Mouse (Mus musculus): ENCODE measurements around the gene Shb. TPM values are rescaled to one million over a fixed set of nuclear protein-coding genes. Genes with fewer than 3 reads are reported as not detected.

Shb gene
- polyA plus RNA-seq, 1 experiment from 2014 or later = 2.5 TPM

GRCm38 (mm10) chr4:45419051-45419450 lies 113.2 kb downstream of the Shb start:
- Histone ChIP-seq H3K4me2 (ENCODE audit: low read depth, low read length) (no peak overlapping the region), H3K27me3 (ENCODE audit: insufficient read depth, low read length) (peaks cover 12% of the 10 kb centered on the region; the same call in 1 of the 2 replicates), H3K4me3 (ENCODE audit: low read depth, low read length) (no peak overlapping the region), H3K9ac (replicated peaks) (no peak overlapping the region), H3K27ac (ENCODE audit: low read depth) (no peak overlapping the region), H3K4me1 (ENCODE audit: insufficient read depth) (peaks cover 9% of the 10 kb centered on the region; the same call in 1 of the 2 replicates), H3K36me3 (replicated peaks; ENCODE audit: insufficient read depth, low read length) (peaks cover 12% of the 10 kb centered on the region), H3K9me3 (ENCODE audit: low read length) (no peaks in the 10 kb centered on the region; the same call in 1 of the 2 replicates)
- ATAC-seq (no peak), DNase-seq (no peak)
- 89% methylated on average over 4 of the region's 4 CpGs for WGBS (ENCODE audit: insufficient replicate concordance)
- TF ChIP-seq CTCF (IDR thresholded peaks at IDR 0.05; ENCODE audit: low read depth) (no peak), EP300 (IDR thresholded peaks at IDR 0.05; ENCODE audit: low read depth) (no peak)

- Histone ChIP-seq H3K9me3 (ENCODE audit: low read length) (no peaks in the 10 kb centered on the region; the same call in 1 of the 2 replicates), H3K36me3 (replicated peaks; ENCODE audit: insufficient read depth, low read length) (peaks cover 12% of the 10 kb centered on the region; the same call in 1 of the 2 replicates), H3K27me3 (ENCODE audit: insufficient read depth, low read length) (peaks cover 12% of the 10 kb centered on the region; the same call in 1 of the 2 replicates), H3K4me2 (ENCODE audit: low read depth, low read length) (no peak overlapping the region), H3K9ac (replicated peaks) (no peak overlapping the region), H3K4me1 (ENCODE audit: insufficient read depth) (peaks cover 10% of the 10 kb centered on the region; the same call in 1 of the 2 replicates), H3K27ac (ENCODE audit: low read depth) (no peak overlapping the region), H3K4me3 (ENCODE audit: low read depth, low read length) (no peak overlapping the region)
- WGBS (ENCODE audit: insufficient replicate concordance) = 34% methylated on average over 11 of the region's 11 CpGs
- ATAC-seq (no peak), DNase-seq (peak; percentile 76)
- TF ChIP-seq CTCF (IDR thresholded peaks at IDR 0.05; ENCODE audit: low read depth) = peak; percentile 85
- no peak for TF ChIP-seq EP300 (IDR thresholded peaks at IDR 0.05; ENCODE audit: low read depth)
These were observed 113.9 kb downstream of the Shb start for GRCm38 (mm10) chr4:45418229-45418950.

GRCm38 (mm10) chr4:45416314-45416713 lies 116.0 kb downstream of the Shb start:
- DNase-seq (no peak), ATAC-seq (no peak)
- no peaks in the 10 kb centered on the region for H3K36me3 ChIP-seq (replicated peaks; ENCODE audit: insufficient read depth, low read length)
- 69% methylated on average over 7 of the region's 7 CpGs for WGBS (ENCODE audit: insufficient replicate concordance)
- no peak overlapping the region for H3K9ac ChIP-seq (replicated peaks)
- peaks cover 12% of the 10 kb centered on the region; the same call in 1 of the 2 replicates for H3K27me3 ChIP-seq (ENCODE audit: insufficient read depth, low read length)
- no peaks in the 10 kb centered on the region; the same call in 1 of the 2 replicates for H3K9me3 ChIP-seq (ENCODE audit: low read length)
- no peak for TF ChIP-seq CTCF (IDR thresholded peaks at IDR 0.05; ENCODE audit: low read depth)
- TF ChIP-seq EP300 (IDR thresholded peaks at IDR 0.05; ENCODE audit: low read depth) = no peak
- no peak overlapping the region for H3K4me3 ChIP-seq (ENCODE audit: low read depth, low read length)
- peaks cover 13% of the 10 kb centered on the region; the same call in 1 of the 2 replicates for H3K4me1 ChIP-seq (ENCODE audit: insufficient read depth)
- no peak overlapping the region for H3K27ac ChIP-seq (ENCODE audit: low read depth)
- no peak overlapping the region for H3K4me2 ChIP-seq (ENCODE audit: low read depth, low read length)

- H3K9ac ChIP-seq (replicated peaks) = no peak overlapping the region
- H3K27me3 ChIP-seq (ENCODE audit: insufficient read depth, low read length) = peaks cover 12% of the 10 kb centered on the region; the same call in 1 of the 2 replicates
- no peak overlapping the region for H3K4me3 ChIP-seq (ENCODE audit: low read depth, low read length)
- TF ChIP-seq EP300 (IDR thresholded peaks at IDR 0.05; ENCODE audit: low read depth) (peak; percentile 95), CTCF (IDR thresholded peaks at IDR 0.05; ENCODE audit: low read depth) (no peak)
- peaks cover 8% of the 10 kb centered on the region; the same call in 1 of the 2 replicates for H3K4me1 ChIP-seq (ENCODE audit: insufficient read depth)
- no peaks in the 10 kb centered on the region for H3K36me3 ChIP-seq (replicated peaks; ENCODE audit: insufficient read depth, low read length)
- peak overlapping the region; percentile 1; the same call in 1 of the 2 replicates for H3K27ac ChIP-seq (ENCODE audit: low read depth)
- no peak overlapping the region for H3K4me2 ChIP-seq (ENCODE audit: low read depth, low read length)
- WGBS (ENCODE audit: insufficient replicate concordance) = 64% methylated on average over 9 of the region's 9 CpGs
- no peaks in the 10 kb centered on the region; the same call in 1 of the 2 replicates for H3K9me3 ChIP-seq (ENCODE audit: low read length)
- ATAC-seq = peak; percentile 74
- DNase-seq = peak; percentile 50
These were observed 118.5 kb downstream of the Shb start for GRCm38 (mm10) chr4:45413674-45414338.

- Histone ChIP-seq H3K36me3 (replicated peaks; ENCODE audit: insufficient read depth, low read length) (no peaks in the 10 kb centered on the region), H3K27me3 (ENCODE audit: insufficient read depth, low read length) (peaks cover 12% of the 10 kb centered on the region; the same call in 1 of the 2 replicates), H3K4me3 (ENCODE audit: low read depth, low read length) (no peak overlapping the region), H3K9ac (replicated peaks) (no peak overlapping the region), H3K9me3 (ENCODE audit: low read length) (no peaks in the 10 kb centered on the region; the same call in 1 of the 2 replicates), H3K27ac (ENCODE audit: low read depth) (no peak overlapping the region), H3K4me1 (ENCODE audit: insufficient read depth) (peaks cover 8% of the 10 kb centered on the region; the same call in 1 of the 2 replicates), H3K4me2 (ENCODE audit: low read depth, low read length) (no peak overlapping the region)
- 76% methylated on average over 16 of the region's 16 CpGs for WGBS (ENCODE audit: insufficient replicate concordance)
- ATAC-seq = no peak
- TF ChIP-seq CTCF (IDR thresholded peaks at IDR 0.05; ENCODE audit: low read depth) (no peak), EP300 (IDR thresholded peaks at IDR 0.05; ENCODE audit: low read depth) (no peak)
- no peak for DNase-seq
These were observed 119.7 kb downstream of the Shb start for GRCm38 (mm10) chr4:45412433-45413192.

Measured in liver, postnatal 0 days (tissue).